Mouse (Mus musculus) right cerebral cortex, adult 18-20 months (tissue): ENCODE results near the gene Vash2.
"Not testable (repeated sequence)": the region's sequence is repeated elsewhere in the genome, so short reads cannot be mapped to it uniquely, and the experiment has no call there.

Experiments used
- DNase-seq: peaks from one replicate; pipeline ENCODE4 v3.0.0; 2022; ENCODE audit warnings: mixed read lengths

Vash2 gene

GRCm38 (mm10) chr1:190974191-190974590, 4.9 kb downstream of the Vash2 start:
- no peak for DNase-seq

- peak; percentile 34 for DNase-seq
Measured at GRCm38 (mm10) chr1:190972612-190973192, 6.4 kb downstream of the Vash2 start.

- peak; percentile 25 for DNase-seq
Measured at GRCm38 (mm10) chr1:190971708-190972610, 7.1 kb downstream of the Vash2 start.

GRCm38 (mm10) chr1:190968010-190968409, 11.1 kb downstream of the Vash2 start:
- no peak for DNase-seq

GRCm38 (mm10) chr1:190964992-190965780, 13.9 kb downstream of the Vash2 start:
- no peak for DNase-seq

- DNase-seq, result no peak
Measured at GRCm38 (mm10) chr1:190962760-190963159, 16.3 kb downstream of the Vash2 start.

- DNase-seq, result no peak
Measured at GRCm38 (mm10) chr1:190958821-190959220, 20.3 kb downstream of the Vash2 start.

GRCm38 (mm10) chr1:190953009-190953408, 26.1 kb downstream of the Vash2 start:
- DNase-seq, result no peak

- no peak for DNase-seq
Measured at GRCm38 (mm10) chr1:190951014-190951413, 28.1 kb downstream of the Vash2 start.

- no peak for DNase-seq
Measured at GRCm38 (mm10) chr1:190948846-190949245, 30.2 kb downstream of the Vash2 start.

- DNase-seq, result no peak
Measured at GRCm38 (mm10) chr1:190948439-190948838, 30.7 kb downstream of the Vash2 start.

- no peak for DNase-seq
Measured at GRCm38 (mm10) chr1:190947986-190948385, 31.1 kb downstream of the Vash2 start.

- peak; percentile 78 for DNase-seq
Measured at GRCm38 (mm10) chr1:190944109-190944760, 34.9 kb downstream of the Vash2 start.

GRCm38 (mm10) chr1:190939803-190940202, 39.3 kb downstream of the Vash2 start:
- DNase-seq, result no peak

GRCm38 (mm10) chr1:190930181-190930580, 48.9 kb downstream of the Vash2 start:
- DNase-seq, result no peak

- DNase-seq, result peak; percentile 63
Measured at GRCm38 (mm10) chr1:190929010-190929695, 49.9 kb downstream of the Vash2 start.

- DNase-seq, result peak; percentile 99
Measured at GRCm38 (mm10) chr1:190928370-190929009, 50.6 kb downstream of the Vash2 start.

GRCm38 (mm10) chr1:190927751-190928369, 51.2 kb downstream of the Vash2 start:
- DNase-seq, result no peak

- DNase-seq, result no peak
Measured at GRCm38 (mm10) chr1:190927311-190927710, 51.8 kb downstream of the Vash2 start.

GRCm38 (mm10) chr1:190924812-190925211, 54.3 kb downstream of the Vash2 start, which contains the start of gene Angel2:
TSS of gene Angel2 (plus strand) at chr1:190925112.
- DNase-seq, result not testable (repeated sequence)
